Mouse (Mus musculus): ENCODE data around the gene Gulp1. TPM values are rescaled to one million over a fixed set of nuclear protein-coding genes. Genes with fewer than 3 reads are reported as not detected.

Gulp1 gene
- polyA plus RNA-seq, 1 experiment, result 6.2 TPM

- TF ChIP-seq CTCF (IDR thresholded peaks at IDR 0.05; ENCODE audit: insufficient read depth, low read length), result no peak
- no peak for TF ChIP-seq POLR2A (IDR thresholded peaks at IDR 0.05; ENCODE audit: borderline replicate concordance, extremely low read depth, low read depth, low read length)
- Histone ChIP-seq H3K4me1 (ENCODE audit: control insufficient read depth, insufficient read depth, low read length) (no peaks in the 10 kb centered on the region), H3K4me3 (replicated peaks; ENCODE audit: extremely low read depth, low read depth, low read length) (no peak overlapping the region)
- no peak for DNase-seq
Measured at GRCm38 (mm10) chr1:44806368-44806767, 255.1 kb downstream of the Gulp1 start.

GRCm38 (mm10) chr1:44810336-44810735, 259.0 kb downstream of the Gulp1 start:
- TF ChIP-seq CTCF (IDR thresholded peaks at IDR 0.05; ENCODE audit: insufficient read depth, low read length), result no peak
- no peak for TF ChIP-seq POLR2A (IDR thresholded peaks at IDR 0.05; ENCODE audit: borderline replicate concordance, extremely low read depth, low read depth, low read length)
- Histone ChIP-seq H3K4me3 (replicated peaks; ENCODE audit: extremely low read depth, low read depth, low read length) (no peak overlapping the region), H3K4me1 (ENCODE audit: control insufficient read depth, insufficient read depth, low read length) (no peaks in the 10 kb centered on the region)
- DNase-seq, result no peak
- WGBS, result 66% methylated on average over 2 of the region's 2 CpGs

GRCm38 (mm10) chr1:44833934-44834333, 282.6 kb downstream of the Gulp1 start:
- Histone ChIP-seq H3K4me3 (replicated peaks; ENCODE audit: extremely low read depth, low read depth, low read length) (no peak overlapping the region), H3K4me1 (ENCODE audit: control insufficient read depth, insufficient read depth, low read length) (no peaks in the 10 kb centered on the region)
- 74% methylated on average over 4 of the region's 4 CpGs for WGBS
- no peak for DNase-seq
- TF ChIP-seq CTCF (IDR thresholded peaks at IDR 0.05; ENCODE audit: insufficient read depth, low read length) (no peak), POLR2A (IDR thresholded peaks at IDR 0.05; ENCODE audit: borderline replicate concordance, extremely low read depth, low read depth, low read length) (no peak)

All from lung, adult 2 months (tissue).